Mouse (Mus musculus) large intestine, adult 2 months (tissue): ENCODE measurements at regions not wholly inside any gene's neighbourhood (a gene's known extent, or its start where the extent isn't known, plus 50 kb on each side); places are given as distances from the start of the nearest gene placed in this dataset.

Source experiments
- DNase-seq: peaks from one replicate; pipeline ENCODE4 v3.0.0-alpha.2; 2012; ENCODE audit warnings: low read depth, low spot score
- WGBS: fragments of 180-500 bp; shearing (Covaris S2); methylation state at CpG from one replicate; pipeline ENCODE4 v1.1.7; 2018; 5-methylcytosine and 5-hydroxymethylcytosine counted together

- DNase-seq: no peak
- 65% methylated on average over 9 of the region's 9 CpGs for WGBS
Measured at GRCm38 (mm10) chr13:53814088-53814487, 241.4 kb downstream of the Drd1 start.

GRCm38 (mm10) chr13:53811862-53812261, 243.6 kb downstream of the Drd1 start:
- no peak for DNase-seq
- 29% methylated on average over 4 of the region's 4 CpGs for WGBS

GRCm38 (mm10) chr13:53811151-53811550, 244.4 kb downstream of the Drd1 start:
- WGBS: 76% methylated on average over 8 of the region's 8 CpGs

DNA sequence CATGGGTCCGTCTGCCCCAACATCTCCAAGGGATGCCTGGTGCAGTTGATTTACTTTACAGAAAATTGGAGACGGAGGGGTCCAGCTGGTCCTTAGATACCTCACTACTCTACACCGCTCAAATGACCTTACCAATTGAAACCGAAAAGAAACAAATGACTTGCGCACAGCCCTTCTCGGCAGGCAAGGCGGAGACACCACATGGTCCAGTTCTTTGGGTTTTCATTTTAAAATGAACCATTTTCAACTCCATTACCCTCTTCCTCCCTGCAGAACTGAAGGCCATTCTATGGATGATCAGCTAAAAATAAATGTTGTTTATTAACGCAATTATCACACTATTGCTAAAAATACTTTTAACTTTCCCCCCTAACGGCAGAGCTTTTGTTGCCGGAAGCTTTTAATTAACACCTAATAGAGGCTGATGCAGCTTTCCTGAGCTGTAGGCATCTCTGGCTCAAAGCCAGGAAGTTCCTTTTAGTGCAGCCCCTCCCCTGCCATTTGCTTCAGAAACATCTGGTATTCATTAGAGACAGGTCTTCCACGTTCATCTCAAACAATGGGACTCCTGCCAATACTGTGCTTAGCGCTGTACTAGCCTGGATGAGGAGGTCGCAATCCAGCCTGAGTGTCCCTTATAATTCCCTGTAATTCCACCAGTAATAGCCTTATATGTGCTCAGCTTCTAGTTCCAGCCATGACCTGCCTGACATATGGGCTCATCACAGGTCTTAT, 247.5 kb downstream of the Drd1 start:
- WGBS: 63% methylated on average over 13 of the region's 13 CpGs

More at GRCm38 (mm10) chr13:53811151-53811550, 244.4 kb downstream of the Drd1 start:
- DNase-seq: no peak

GRCm38 (mm10) chr13:53805872-53806271, 249.6 kb downstream of the Drd1 start:
- WGBS: 72% methylated on average over 4 of the region's 4 CpGs
- no peak for DNase-seq

More for the DNA sequence above, 247.5 kb downstream of the Drd1 start:
- DNase-seq: no peak

DNA sequence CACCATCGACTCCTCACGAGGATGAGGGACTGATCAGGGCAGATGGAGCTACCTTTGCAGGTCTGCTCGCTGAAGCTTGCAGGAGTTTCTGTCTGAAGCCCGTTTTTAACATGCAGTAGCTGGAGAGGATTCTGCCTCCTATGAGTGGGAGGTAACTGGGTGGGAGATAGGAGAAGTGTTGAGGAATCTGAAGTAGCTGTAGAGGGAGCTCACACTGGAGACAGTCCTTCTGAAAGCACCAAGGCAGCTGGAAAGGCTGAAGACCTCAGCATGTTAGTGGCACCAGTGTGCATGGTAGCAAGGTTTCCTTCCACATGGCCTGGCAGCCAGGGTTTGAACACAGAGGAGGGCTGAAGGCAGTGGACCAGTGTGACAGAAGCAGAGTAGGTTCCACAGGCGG, 254.5 kb downstream of the Drd1 start:
- DNase-seq: no peak

GRCm38 (mm10) chr13:53788809-53789208, 266.7 kb downstream of the Drd1 start:
- WGBS: 50% methylated on average over 2 of the region's 2 CpGs

More for the DNA sequence above, 254.5 kb downstream of the Drd1 start:
- WGBS: 78% methylated on average over 5 of the region's 5 CpGs

DNA sequence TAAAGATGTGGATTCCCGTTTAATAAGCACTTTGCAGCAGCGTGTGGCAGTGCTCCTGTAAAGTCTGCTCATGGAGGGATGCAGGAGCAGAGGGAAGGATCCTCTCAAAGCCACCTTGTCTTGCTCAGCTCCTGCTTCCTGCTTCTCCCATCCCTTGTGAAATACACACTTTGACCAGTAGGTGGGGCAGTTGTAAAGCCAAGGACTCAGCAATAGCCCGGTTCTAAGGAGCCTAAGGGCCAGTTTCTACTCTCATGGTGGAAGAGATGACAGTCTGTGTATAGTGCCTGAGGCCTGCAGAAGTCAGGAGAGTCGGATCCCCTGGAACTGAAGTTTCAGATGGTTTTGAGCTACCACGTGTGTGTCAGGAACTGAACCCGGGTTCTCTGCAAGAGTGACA, 272.0 kb downstream of the Drd1 start:
- WGBS: 20% methylated on average over 6 of the region's 6 CpGs
- DNase-seq: peak; percentile 25

More at GRCm38 (mm10) chr13:53788809-53789208, 266.7 kb downstream of the Drd1 start:
- DNase-seq: no peak

GRCm38 (mm10) chr13:53779150-53779549, 276.4 kb downstream of the Drd1 start:
- WGBS: 40% methylated on average over 4 of the region's 4 CpGs
- no peak for DNase-seq

- no peak for DNase-seq
- WGBS: 84% methylated on average over 11 of the region's 11 CpGs
Measured at GRCm38 (mm10) chr13:53776421-53776820, 279.1 kb downstream of the Drd1 start.

DNA sequence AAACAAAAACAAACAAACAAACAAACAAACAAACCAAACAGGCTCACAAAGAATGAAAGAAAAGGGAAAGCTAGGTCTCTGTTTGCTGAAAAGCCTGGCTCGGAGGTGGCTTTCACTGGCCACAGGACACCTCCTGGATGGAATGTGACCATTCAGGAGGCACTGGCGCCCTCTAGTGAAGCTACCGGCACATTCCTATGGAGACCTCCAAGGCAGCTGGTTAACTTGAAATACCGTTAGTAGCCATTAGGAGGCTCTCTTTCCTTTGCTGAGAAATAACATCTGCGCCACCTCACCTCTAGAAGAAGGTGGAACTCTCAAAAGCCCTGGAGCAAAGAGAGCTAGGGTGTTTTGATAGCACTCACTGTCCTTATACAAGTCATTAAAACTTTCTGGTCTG, 279.8 kb downstream of the Drd1 start:
- DNase-seq: no peak
- 42% methylated on average over 5 of the region's 5 CpGs for WGBS

DNA sequence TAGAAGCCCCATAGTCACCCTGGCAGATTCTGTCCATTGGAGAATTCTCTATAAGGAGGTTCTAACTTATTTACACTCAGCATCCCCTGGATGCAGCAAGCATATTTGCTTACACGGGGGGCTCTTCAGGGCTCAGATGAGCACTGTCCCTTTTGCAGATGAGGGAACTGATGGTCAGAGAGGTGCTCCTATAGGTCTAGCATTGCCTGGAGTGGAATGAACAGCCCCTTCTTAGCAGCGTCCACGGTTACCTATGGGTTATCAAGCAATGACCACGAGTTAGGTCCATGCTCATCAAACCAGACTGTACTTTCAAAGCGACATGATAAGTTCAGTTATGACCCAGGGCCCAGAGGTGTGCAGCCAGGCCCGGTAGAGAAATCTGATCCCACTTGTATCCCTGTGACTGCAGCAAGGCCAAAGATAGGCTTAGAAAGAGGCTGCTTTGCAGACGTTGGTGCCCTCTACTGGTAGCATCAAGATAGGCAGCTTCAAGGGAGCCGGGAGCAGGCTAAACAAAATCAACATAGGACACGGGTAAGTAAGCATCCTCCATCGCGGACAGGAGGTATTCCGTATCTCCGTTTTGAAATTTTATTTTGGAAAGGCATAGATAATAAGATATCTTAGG, 290.8 kb downstream of the Drd1 start:
- WGBS: 21% methylated on average over 13 of the region's 13 CpGs
- no peak for DNase-seq

- DNase-seq: no peak
- WGBS: 65% methylated on average over 13 of the region's 13 CpGs
Measured at GRCm38 (mm10) chr13:53757576-53758237, 284.8 kb upstream of the Msx2 start.

DNA sequence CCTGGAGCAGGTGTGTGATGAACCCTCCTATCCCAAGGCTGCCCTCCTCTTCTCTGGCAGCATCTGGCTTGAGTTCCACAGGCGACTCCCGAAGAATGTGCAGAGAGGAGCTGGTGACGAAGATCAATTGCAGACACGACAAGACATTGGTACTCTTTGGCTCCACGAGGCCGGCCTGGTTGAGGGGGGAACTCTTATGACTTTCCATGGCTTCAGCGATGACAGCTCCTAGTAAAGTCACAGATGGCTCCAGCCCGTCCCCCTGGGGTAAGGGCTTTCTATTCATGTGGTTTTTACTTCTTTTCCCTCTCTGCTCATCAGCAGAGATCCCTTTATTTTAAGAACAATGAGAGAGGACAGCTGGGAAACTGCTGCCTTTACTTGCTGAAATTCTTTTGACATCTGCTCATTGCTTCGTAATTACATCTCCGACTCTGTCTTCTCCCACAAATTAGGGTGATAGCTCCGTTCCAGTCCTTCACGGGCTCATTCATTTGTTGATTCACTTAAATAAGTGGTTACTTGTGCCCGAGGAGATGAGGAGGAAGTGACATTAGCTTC, 284.2 kb upstream of the Msx2 start:
- no peak for DNase-seq
- 69% methylated on average over 13 of the region's 13 CpGs for WGBS

- WGBS: 55% methylated on average over 11 of the region's 11 CpGs
- DNase-seq: no peak
Measured at GRCm38 (mm10) chr13:53755046-53755615, 282.3 kb upstream of the Msx2 start.

- no peak for DNase-seq
- 64% methylated on average over 6 of the region's 6 CpGs for WGBS
Measured at GRCm38 (mm10) chr13:53753049-53753448, 280.2 kb upstream of the Msx2 start.

- no peak for DNase-seq
- 71% methylated on average over 6 of the region's 6 CpGs for WGBS
Measured at GRCm38 (mm10) chr13:53740981-53741380, 268.1 kb upstream of the Msx2 start.

GRCm38 (mm10) chr13:53739127-53739526, 266.3 kb upstream of the Msx2 start:
- WGBS: 34% methylated on average over 3 of the region's 3 CpGs
- DNase-seq: no peak

DNA sequence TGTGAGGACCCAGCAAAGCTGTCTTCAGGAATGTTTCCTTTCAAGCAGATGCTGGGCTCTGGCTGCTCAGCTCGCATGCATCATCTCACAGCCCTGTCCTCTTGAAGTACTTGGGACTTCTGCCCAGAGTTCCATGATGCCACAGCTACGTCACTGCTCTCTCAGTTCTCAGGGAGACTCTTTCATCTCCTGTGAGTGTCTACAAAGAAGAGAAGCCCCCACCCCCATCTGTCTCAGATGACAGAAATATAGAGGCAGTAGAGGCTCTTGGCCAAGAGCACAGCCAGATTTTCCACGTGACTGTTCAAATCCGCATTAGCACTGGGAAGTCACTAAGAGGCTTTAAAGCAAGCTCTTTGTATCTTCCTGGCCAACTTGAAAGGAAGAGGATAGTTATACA, 262.1 kb upstream of the Msx2 start:
- DNase-seq: no peak
- WGBS: 51% methylated on average over 4 of the region's 4 CpGs

GRCm38 (mm10) chr13:53730259-53730902, 257.5 kb upstream of the Msx2 start:
- 33% methylated on average over 10 of the region's 10 CpGs for WGBS
- DNase-seq: no peak
